Mouse (Mus musculus) heart, adult 2 months (tissue): ENCODE data around the gene Smim9.

Source experiments
- CTCF ChIP-seq: fragments of 200-600 bp; IDR thresholded peaks from 2 replicates; pipeline ENCODE4 v1.8.1; 2022; ENCODE audit warnings: antibody characterized with exemption, mild to moderate bottlenecking, moderate library complexity
- EP300 ChIP-seq: fragments of 200-500 bp; IDR thresholded peaks from 2 replicates; pipeline ENCODE4 v1.6.1; 2011; ENCODE audit warnings: low read depth, low read length, control low read depth; ENCODE audit not compliant: insufficient read depth

GRCm38 (mm10) chrX:75126893-75127292 lies 36.7 kb downstream of the Smim9 start:
- TF ChIP-seq CTCF (no peak), EP300 (no peak)
